Mouse (Mus musculus) embryonic facial prominence, embryonic 12.5 days (tissue): ENCODE measurements around the gene Paox. TPM values are rescaled to one million over a fixed set of nuclear protein-coding genes. Genes with fewer than 3 reads are reported as not detected.

Experiments used
- ATAC-seq: fragments of 200-750 bp; cut with Nextera tagmentation; 2 replicates; pipeline ENCODE4 v1.8.0; 2017; ENCODE audit not compliant: insufficient number of reproducible peaks, insufficient read depth, low FRiP score, low TSS enrichment
- H3K27ac ChIP-seq: fragments of 300-500 bp; sonication (generic); 2 replicates; pipeline ENCODE4 v1.5.1; 2016; ENCODE audit warnings: mild to moderate bottlenecking
- H3K27me3 ChIP-seq: fragments of 300-500 bp; sonication (generic); 2 replicates; pipeline ENCODE4 v1.6.1; 2016; ENCODE audit warnings: mild to moderate bottlenecking, moderate library complexity
- H3K36me3 ChIP-seq: fragments of 300-500 bp; sonication (generic); 2 replicates; pipeline ENCODE4 v1.6.1; 2016; ENCODE audit warnings: mild to moderate bottlenecking
- H3K4me1 ChIP-seq: fragments of 300-500 bp; sonication (generic); 2 replicates; pipeline ENCODE4 v1.6.1; 2016
- H3K4me2 ChIP-seq: fragments of 300-500 bp; sonication (generic); replicated peaks from 2 replicates; pipeline ENCODE4 v1.6.1; 2016; ENCODE audit warnings: mild to moderate bottlenecking, moderate library complexity
- H3K4me3 ChIP-seq: fragments of 300-500 bp; sonication (generic); 2 replicates; pipeline ENCODE4 v1.5.1; 2016; ENCODE audit warnings: mild to moderate bottlenecking
- H3K9ac ChIP-seq: fragments of 300-500 bp; sonication (generic); 2 replicates; pipeline ENCODE4 v1.6.1; 2016; ENCODE audit warnings: mild to moderate bottlenecking, moderate library complexity
- H3K9me3 ChIP-seq: fragments of 300-500 bp; sonication (generic); 2 replicates; pipeline ENCODE4 v1.6.1; 2016; ENCODE audit warnings: mild to moderate bottlenecking, moderate library complexity
- WGBS: fragments of 180-500 bp; shearing (Covaris S2); methylation state at CpG from one replicate; pipeline ENCODE4 v1.1.7; 2016; 5-methylcytosine and 5-hydroxymethylcytosine counted together
- polyA plus RNA-seq: library from polyadenylated mRNA; unstranded; fragments of >200 nt; fragmentation: Nextera tagmentation; extraction: Ambion mirVana; gene quantifications from 2 replicates; pipeline ENCODE4 v1.2.1, GENCODE M21; 2016

Paox gene
- polyA plus RNA-seq, 1 experiment from 2014 or later = 19.1 TPM

- Histone ChIP-seq H3K27ac (no peak overlapping the region), H3K36me3 (no peaks in the 10 kb centered on the region), H3K9me3 (no peaks in the 10 kb centered on the region), H3K4me2 (no peak overlapping the region), H3K9ac (no peak overlapping the region), H3K4me1 (no peaks in the 10 kb centered on the region), H3K4me3 (no peak overlapping the region), H3K27me3 (no peaks in the 10 kb centered on the region)
- WGBS = 83% methylated on average over 2 of the region's 2 CpGs
- ATAC-seq = no peak
Observed at GRCm38 (mm10) chr7:140180692-140181091, 65.1 kb downstream of the Paox start.

- Histone ChIP-seq H3K27me3 (no peaks in the 10 kb centered on the region), H3K4me1 (no peaks in the 10 kb centered on the region), H3K27ac (no peak overlapping the region), H3K4me3 (no peak overlapping the region), H3K9ac (no peak overlapping the region), H3K9me3 (no peaks in the 10 kb centered on the region), H3K36me3 (no peaks in the 10 kb centered on the region), H3K4me2 (no peak overlapping the region)
- 84% methylated on average over 4 of the region's 4 CpGs for WGBS
- ATAC-seq = no peak
Observed at GRCm38 (mm10) chr7:140184206-140184605, 68.6 kb downstream of the Paox start.

Other genes starting within 250 kb of the Paox start
- 0.15 and 0.28 TPM in 2 replicates for gene Kndc1, start 221.1 kb upstream of the Paox start, polyA plus RNA-seq
- 0.22 TPM in 1 of 2 replicates, not detected in the other for gene Utf1, start 172.0 kb upstream of the Paox start, polyA plus RNA-seq
- gene 6430531B16Rik, start 137.0 kb upstream of the Paox start, polyA plus RNA-seq = 0.14 and 0.92 TPM in 2 replicates
- gene Adam8, start 123.2 kb upstream of the Paox start, polyA plus RNA-seq = 2.3 and 2.8 TPM in 2 replicates
- 37.9 and 39.6 TPM in 2 replicates for gene Zfp511, start 79.4 kb upstream of the Paox start, polyA plus RNA-seq
- gene Tubgcp2, start 79.1 kb upstream of the Paox start, polyA plus RNA-seq = 73.8 and 82.9 TPM in 2 replicates
- 0.47 and 0.59 TPM in 2 replicates for gene Msx3, start 66.7 kb upstream of the Paox start, polyA plus RNA-seq
- gene Caly, start 33.3 kb upstream of the Paox start, polyA plus RNA-seq = 2.6 and 2.7 TPM in 2 replicates
- not detected in 2 replicates for gene Prap1, start 22.4 kb upstream of the Paox start, polyA plus RNA-seq
- gene Fuom, start 13.4 kb upstream of the Paox start, polyA plus RNA-seq = 22.0 and 27.1 TPM in 2 replicates
- gene Echs1, start 677 bp downstream of the Paox start, polyA plus RNA-seq = 172 and 173 TPM in 2 replicates
- 26.1 and 30.5 TPM in 2 replicates for gene Mtg1, start 21.8 kb downstream of the Paox start, polyA plus RNA-seq
- gene Sprn, start 39.1 kb downstream of the Paox start, polyA plus RNA-seq = 1.2 TPM in 2 replicates
- not detected in 2 replicates for gene Olfr522, start 49.0 kb downstream of the Paox start, polyA plus RNA-seq
- gene Olfr523, start 57.4 kb downstream of the Paox start, polyA plus RNA-seq = not detected in 2 replicates
- gene Olfr524, start 90.2 kb downstream of the Paox start, polyA plus RNA-seq = not detected in 2 replicates
- gene Cd163l1, start 102.5 kb downstream of the Paox start, polyA plus RNA-seq = not detected in 2 replicates
- gene 5830411N06Rik, start 131.5 kb downstream of the Paox start, polyA plus RNA-seq = not detected in 2 replicates
- not detected in 2 replicates for gene Olfr525, start 205.1 kb downstream of the Paox start, polyA plus RNA-seq
- not detected in 2 replicates for gene Olfr527, start 218.2 kb downstream of the Paox start, polyA plus RNA-seq
- gene Olfr60, start 245.9 kb downstream of the Paox start, polyA plus RNA-seq = not detected in 2 replicates